Mouse (Mus musculus): Measurements from ENCODE around the gene Gm10840.
"Not testable (repeated sequence)": the region's sequence is repeated elsewhere in the genome, so short reads cannot be mapped to it uniquely, and the experiment has no call there.

The Gm10840 gene

GRCm38 (mm10) chr11:106195341-106195740 lies 34.7 kb downstream of the Gm10840 start:
- DNase-seq (ENCODE audit: extremely low spot score): no peak

GRCm38 (mm10) chr11:106198277-106198676 lies 37.6 kb downstream of the Gm10840 start:
- no peak for DNase-seq (ENCODE audit: extremely low spot score)

- not testable (repeated sequence) for DNase-seq (ENCODE audit: extremely low spot score)
Observed at GRCm38 (mm10) chr11:106199997-106200396, 39.3 kb downstream of the Gm10840 start.

GRCm38 (mm10) chr11:106200756-106201155 lies 40.1 kb downstream of the Gm10840 start:
- no peak for DNase-seq (ENCODE audit: extremely low spot score)

GRCm38 (mm10) chr11:106201337-106202122 lies 40.9 kb downstream of the Gm10840 start:
- DNase-seq (ENCODE audit: extremely low spot score): no peak

- DNase-seq (ENCODE audit: extremely low spot score): no peak
Observed at GRCm38 (mm10) chr11:106202123-106202465, 41.4 kb downstream of the Gm10840 start, which contains the start of gene Strada. Strada (minus strand) TSS chr11:106202168.
